23 mouse cellular contexts compared by ENCODE assay signal in genomic region chr17:9291601-9292000, GRCm38 (mm10).
DNase-seq lines count a peak whose midpoint lies in the region; TF ChIP-seq lines count a peak whose summit lies in the region.
"Had no signal": no experiment of that assay in that cellular context is flagged by ENCODE, and none has a peak within 500 bp of the region (broad histone marks: within the 10 kb centered on the region; RNA-seq: fewer than 3 reads in every experiment).

No protein-coding gene starts in this region.

- WGBS in embryonic facial prominence, embryonic 10.5 days, result 21% methylated on average over 4 of the region's 4 CpGs
- 38% methylated on average over 4 of the region's 4 CpGs for WGBS in olfactory bulb, adult 2 months

- peaks cover 42% of the 10 kb centered on the region for H3K27me3 ChIP-seq in embryonic facial prominence, embryonic 10.5 days (replicated peaks; ENCODE audit: low read depth, poor library complexity, severe bottlenecking)
- H3K27me3 ChIP-seq: forebrain, embryonic 13.5 days; heart, embryonic 12.5 days; heart, embryonic 15.5 days; hindbrain, embryonic 13.5 days; intestine, embryonic 15.5 days had no signal

- H3K4me3 ChIP-seq in embryonic facial prominence, embryonic 10.5 days, result no peak overlapping the region
- no peak overlapping the region for H3K4me3 ChIP-seq in olfactory bulb, adult 2 months (ENCODE audit: insufficient read depth, low read depth, low read length)
- H3K4me3 ChIP-seq: forebrain, embryonic 10.5 days; forebrain, embryonic 13.5 days; gastrocnemius, adult 2 months; heart, embryonic 12.5 days; heart, embryonic 15.5 days; hindbrain, embryonic 13.5 days; intestine, embryonic 15.5 days had no signal

- no peak for TF ChIP-seq POLR2A in olfactory bulb, adult 2 months (IDR thresholded peaks at IDR 0.05; ENCODE audit: insufficient read depth, low read depth, low read length)

- no peaks in the 10 kb centered on the region for H3K36me3 ChIP-seq in embryonic facial prominence, embryonic 10.5 days (replicated peaks)
- H3K36me3 ChIP-seq: forebrain, embryonic 10.5 days; heart, embryonic 12.5 days; heart, embryonic 15.5 days; hindbrain, embryonic 13.5 days; intestine, embryonic 15.5 days had no signal

- no peak for TF ChIP-seq CTCF in olfactory bulb, adult 2 months (IDR thresholded peaks at IDR 0.05; ENCODE audit: insufficient read depth, low read depth, low read length)

- DNase-seq in embryo, embryonic 10 days (ENCODE audit: low spot score), result peak; percentile 68
- peak; percentile 50 for DNase-seq in embryo, embryonic 10.5 days (ENCODE audit: low spot score)
- peak; percentile 26 for DNase-seq in embryonic facial prominence, embryonic 10.5 days (ENCODE audit: low spot score)
- DNase-seq in urinary bladder, postnatal 10 days (ENCODE audit: low spot score), result no peak
- DNase-seq in cerebellum, postnatal 10 days, result no peak
- DNase-seq: adrenal gland, adult 2 months; adrenal gland, postnatal 14 days; cerebellum, adult 11 months; cerebellum, adult 8-10 months; cerebellum, postnatal 14 days; gastrocnemius, adult 2 months; gastrocnemius, postnatal 14 days; heart, adult 18-20 months; heart, postnatal 14 days; heart, postnatal 4 days; kidney, adult 11 months had no signal

- H3K9me3 ChIP-seq in embryonic facial prominence, embryonic 10.5 days, result 0 out of 2 replicates have a peak, but pooled peaks cover 4% of the 10 kb centered on the region
- H3K9me3 ChIP-seq: forebrain, embryonic 10.5 days; forebrain, embryonic 13.5 days; heart, embryonic 12.5 days; heart, embryonic 15.5 days; hindbrain, embryonic 13.5 days; intestine, embryonic 15.5 days had no signal

- H3K27ac ChIP-seq in embryonic facial prominence, embryonic 10.5 days (replicated peaks), result no peak overlapping the region
- peak overlapping the region; percentile 86 for H3K27ac ChIP-seq in olfactory bulb, adult 2 months (ENCODE audit: insufficient read depth, low read depth, low read length)
- H3K27ac ChIP-seq: forebrain, embryonic 10.5 days; forebrain, embryonic 13.5 days; gastrocnemius, adult 2 months; heart, embryonic 15.5 days; hindbrain, embryonic 13.5 days; intestine, embryonic 15.5 days had no signal

- H3K4me1 ChIP-seq in embryonic facial prominence, embryonic 10.5 days, result peaks cover 28% of the 10 kb centered on the region
- peaks cover 16% of the 10 kb centered on the region for H3K4me1 ChIP-seq in olfactory bulb, adult 2 months (ENCODE audit: control insufficient read depth, insufficient read depth, low read length)
- H3K4me1 ChIP-seq: heart, embryonic 15.5 days; intestine, embryonic 15.5 days had no signal

Comparison
In these comparisons a context has a peak if more than half of its experiments do, and no peak if none do; other contexts are left out.
1. DNase-seq: peak in embryo, embryonic 10 days (single experiment), embryo, embryonic 10.5 days (single experiment) and embryonic facial prominence, embryonic 10.5 days (single experiment); none in urinary bladder, postnatal 10 days (single experiment) and cerebellum, postnatal 10 days (0 of 2).